Mouse (Mus musculus): ENCODE data around the gene Pls1. TPM values are rescaled to one million over a fixed set of nuclear protein-coding genes. Genes with fewer than 3 reads are reported as not detected.

The Pls1 gene
- polyA plus RNA-seq, 1 experiment from 2014 or later, result 11.5 TPM

- ATAC-seq (ENCODE audit: borderline replicate concordance, extremely low read depth, low FRiP score, low TSS enrichment), result no peak
- WGBS, result 41% methylated on average over 10 of the region's 10 CpGs
- Histone ChIP-seq H3K4me3 (no peak overlapping the region), H3K36me3 (no peaks in the 10 kb centered on the region), H3K9ac (no peak overlapping the region), H3K27ac (no peak overlapping the region), H3K9me3 (no peaks in the 10 kb centered on the region), H3K4me2 (no peak overlapping the region), H3K27me3 (no peaks in the 10 kb centered on the region), H3K4me1 (no peaks in the 10 kb centered on the region)
Measured at GRCm38 (mm10) chr9:95801610-95802451, 43.3 kb downstream of the Pls1 start.

DNA sequence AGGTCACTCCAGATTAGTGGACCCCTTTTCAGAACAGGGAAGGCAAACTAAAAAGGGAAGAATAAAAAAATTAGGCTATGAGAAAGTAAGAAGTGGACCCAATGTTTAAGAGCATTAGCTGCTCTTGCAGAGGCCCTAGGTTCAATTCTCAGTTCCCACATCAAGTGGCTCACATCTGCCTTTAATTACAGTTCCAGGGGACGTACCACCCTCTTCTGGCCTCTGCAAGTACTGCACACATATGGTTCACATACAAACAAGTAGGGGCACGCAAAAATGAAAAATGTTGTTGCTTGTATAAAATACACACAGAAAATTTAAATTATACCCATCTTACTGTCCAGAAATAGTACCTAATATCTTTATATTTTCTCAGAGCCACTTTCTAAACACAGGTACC is 48.8 kb downstream of the Pls1 start:
- no peak overlapping the region for H3K27ac ChIP-seq
- WGBS, result 84% methylated on average over 2 of the region's 2 CpGs
- no peaks in the 10 kb centered on the region for H3K27me3 ChIP-seq
- ATAC-seq (ENCODE audit: borderline replicate concordance, extremely low read depth, low FRiP score, low TSS enrichment), result no peak
- H3K4me3 ChIP-seq, result no peak overlapping the region
- no peak overlapping the region for H3K9ac ChIP-seq
- no peaks in the 10 kb centered on the region for H3K4me1 ChIP-seq
- H3K36me3 ChIP-seq, result no peaks in the 10 kb centered on the region
- H3K9me3 ChIP-seq, result no peaks in the 10 kb centered on the region
- no peak overlapping the region for H3K4me2 ChIP-seq

DNA sequence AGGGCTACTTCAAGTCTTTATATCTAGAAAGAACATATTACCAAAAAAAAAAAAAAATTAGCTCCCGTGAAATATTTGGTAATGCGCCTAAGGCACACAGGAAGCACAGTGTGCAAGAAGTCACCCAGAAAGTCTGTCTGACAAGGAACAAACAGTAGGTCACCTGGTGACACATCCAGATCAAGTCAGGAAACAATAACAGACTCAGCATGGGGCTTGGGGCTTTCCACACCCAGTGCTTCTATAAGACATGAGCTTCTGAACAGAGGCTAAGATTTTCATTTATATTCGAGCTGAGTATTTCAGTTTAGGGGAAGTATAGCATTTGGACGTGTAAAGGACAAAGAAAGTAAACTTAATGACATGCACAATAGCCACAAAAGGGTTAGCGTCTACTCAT is 49.3 kb downstream of the Pls1 start:
- Histone ChIP-seq H3K9me3 (no peaks in the 10 kb centered on the region), H3K4me2 (no peak overlapping the region), H3K36me3 (no peaks in the 10 kb centered on the region), H3K4me3 (no peak overlapping the region), H3K9ac (no peak overlapping the region), H3K27me3 (no peaks in the 10 kb centered on the region), H3K4me1 (no peaks in the 10 kb centered on the region), H3K27ac (no peak overlapping the region)
- 78% methylated on average over 5 of the region's 5 CpGs for WGBS
- ATAC-seq (ENCODE audit: borderline replicate concordance, extremely low read depth, low FRiP score, low TSS enrichment), result no peak

DNA sequence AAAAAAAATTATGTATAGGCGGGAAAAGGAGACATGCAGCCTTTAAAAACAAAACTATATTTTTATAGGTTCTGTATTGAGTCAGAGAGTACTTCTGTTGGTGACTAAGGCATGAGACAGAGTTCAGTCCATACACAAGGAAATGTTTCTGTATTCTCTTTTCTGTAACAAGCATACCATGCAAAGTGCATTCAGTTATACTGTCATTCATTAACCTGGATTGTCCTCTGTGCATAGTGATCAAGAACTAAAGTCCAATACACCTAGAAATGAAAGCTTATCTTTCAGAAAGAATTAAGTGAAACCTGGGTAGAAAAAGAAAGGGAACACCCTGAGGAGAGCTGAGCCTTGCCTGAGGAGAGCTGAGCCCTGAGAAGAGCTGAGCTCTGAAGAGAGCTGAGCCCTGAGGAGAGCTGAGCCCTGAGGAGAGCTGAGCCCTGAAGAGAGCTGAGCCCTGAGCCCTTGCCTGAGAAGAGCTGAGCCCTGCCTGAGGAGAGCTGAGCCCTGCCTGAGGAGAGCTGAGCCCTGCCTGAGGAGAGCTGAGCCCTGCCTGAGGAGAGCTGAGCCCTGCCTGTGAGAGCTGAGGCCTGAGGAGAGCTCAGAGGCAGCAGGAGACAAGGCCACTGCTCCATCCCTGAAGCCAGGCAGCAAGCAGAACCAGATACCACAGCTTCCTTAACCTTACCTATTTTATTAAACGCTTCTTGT is 49.9 kb downstream of the Pls1 start:
- H3K9ac ChIP-seq, result no peak overlapping the region
- H3K27ac ChIP-seq, result no peak overlapping the region
- WGBS, result 85% methylated on average over 2 of the region's 2 CpGs
- no peak overlapping the region for H3K4me3 ChIP-seq
- ATAC-seq (ENCODE audit: borderline replicate concordance, extremely low read depth, low FRiP score, low TSS enrichment), result no peak
- H3K36me3 ChIP-seq, result no peaks in the 10 kb centered on the region
- H3K4me2 ChIP-seq, result no peak overlapping the region
- H3K4me1 ChIP-seq, result no peaks in the 10 kb centered on the region
- H3K9me3 ChIP-seq, result no peaks in the 10 kb centered on the region
- H3K27me3 ChIP-seq, result no peaks in the 10 kb centered on the region

DNA sequence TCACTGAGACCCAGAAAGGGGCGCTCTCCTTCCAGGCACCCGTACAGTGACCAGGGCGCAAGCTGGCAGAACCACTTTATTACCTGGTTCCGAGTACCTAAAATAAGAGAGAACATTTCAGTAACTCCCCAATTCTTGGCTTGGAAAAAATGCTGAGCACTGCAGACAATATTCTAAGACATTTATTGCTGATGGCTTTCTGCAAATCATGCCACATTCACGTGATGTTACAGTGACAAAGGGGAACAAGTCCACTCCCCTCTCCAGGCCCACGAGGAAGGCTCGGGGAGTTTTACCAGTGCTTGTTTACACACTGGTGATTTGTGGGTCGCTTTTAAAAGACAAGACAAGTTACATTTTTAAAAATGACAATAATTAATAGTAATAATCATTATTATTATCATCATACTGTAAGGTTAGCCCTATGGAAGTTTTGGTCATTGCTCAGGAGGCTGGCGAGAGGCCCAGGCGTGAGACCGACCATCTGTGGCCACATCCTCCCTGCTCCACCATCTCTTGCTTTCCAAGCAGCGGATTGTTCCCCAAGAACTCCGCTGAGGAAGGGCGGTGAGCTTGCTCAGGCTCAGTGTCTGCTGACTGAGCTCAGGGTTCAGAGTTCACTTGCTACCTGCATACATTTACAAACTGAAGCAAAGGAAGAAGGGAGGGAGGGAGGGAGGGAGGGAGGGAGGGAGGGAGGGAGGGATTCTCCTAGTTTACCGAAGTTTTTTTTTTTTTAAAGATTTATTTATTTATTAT is 50.9 kb downstream of the Pls1 start:
- Histone ChIP-seq H3K27me3 (no peaks in the 10 kb centered on the region), H3K9me3 (no peaks in the 10 kb centered on the region), H3K36me3 (no peaks in the 10 kb centered on the region), H3K9ac (no peak overlapping the region), H3K27ac (no peak overlapping the region), H3K4me3 (no peak overlapping the region), H3K4me1 (no peaks in the 10 kb centered on the region), H3K4me2 (no peak overlapping the region)
- WGBS, result 72% methylated on average over 15 of the region's 15 CpGs
- ATAC-seq (ENCODE audit: borderline replicate concordance, extremely low read depth, low FRiP score, low TSS enrichment), result no peak

- no peaks in the 10 kb centered on the region for H3K4me1 ChIP-seq
- H3K27ac ChIP-seq, result no peak overlapping the region
- WGBS, result 79% methylated on average over 16 of the region's 16 CpGs
- H3K36me3 ChIP-seq, result no peaks in the 10 kb centered on the region
- no peak overlapping the region for H3K9ac ChIP-seq
- no peak overlapping the region for H3K4me3 ChIP-seq
- ATAC-seq (ENCODE audit: borderline replicate concordance, extremely low read depth, low FRiP score, low TSS enrichment), result no peak
- no peaks in the 10 kb centered on the region for H3K9me3 ChIP-seq
- H3K4me2 ChIP-seq, result no peak overlapping the region
- no peaks in the 10 kb centered on the region for H3K27me3 ChIP-seq
Measured at GRCm38 (mm10) chr9:95784888-95785511, 60.1 kb downstream of the Pls1 start.

- no peak for ATAC-seq (ENCODE audit: borderline replicate concordance, extremely low read depth, low FRiP score, low TSS enrichment)
- no peak overlapping the region for H3K27ac ChIP-seq
- H3K4me2 ChIP-seq, result no peak overlapping the region
Measured at GRCm38 (mm10) chr9:95783646-95784293, 61.3 kb downstream of the Pls1 start.

DNA sequence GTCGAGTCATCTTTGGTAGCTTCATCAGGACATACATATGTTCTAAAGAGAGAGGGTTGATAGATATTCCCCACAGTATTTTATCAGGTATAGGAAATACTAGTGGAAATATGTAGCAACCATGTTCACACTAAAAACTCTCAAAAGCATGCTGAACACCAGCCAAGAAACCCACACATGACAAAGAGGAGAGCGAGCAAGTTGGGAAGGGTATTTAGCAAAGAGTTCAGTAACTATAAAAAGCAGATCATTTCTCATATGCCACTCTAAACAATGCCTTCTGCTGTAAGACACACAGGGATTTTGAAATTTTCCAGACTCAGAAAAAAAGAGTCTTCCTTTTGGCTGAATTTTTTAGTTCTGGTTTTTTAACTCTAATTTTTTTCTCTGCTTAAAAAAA is 73.4 kb downstream of the Pls1 start:
- WGBS, result 43% methylated on average over 2 of the region's 2 CpGs
- ATAC-seq (ENCODE audit: borderline replicate concordance, extremely low read depth, low FRiP score, low TSS enrichment), result no peak
- Histone ChIP-seq H3K4me1 (no peaks in the 10 kb centered on the region), H3K36me3 (no peaks in the 10 kb centered on the region), H3K27me3 (no peaks in the 10 kb centered on the region), H3K9ac (no peak overlapping the region), H3K4me2 (no peak overlapping the region), H3K9me3 (no peaks in the 10 kb centered on the region), H3K4me3 (no peak overlapping the region), H3K27ac (no peak overlapping the region)

More at GRCm38 (mm10) chr9:95783646-95784293, 61.3 kb downstream of the Pls1 start:
- Histone ChIP-seq H3K4me1 (no peaks in the 10 kb centered on the region), H3K9me3 (no peaks in the 10 kb centered on the region), H3K4me3 (no peak overlapping the region), H3K9ac (no peak overlapping the region), H3K27me3 (no peaks in the 10 kb centered on the region), H3K36me3 (no peaks in the 10 kb centered on the region)
- 69% methylated on average over 17 of the region's 17 CpGs for WGBS

GRCm38 (mm10) chr9:95763218-95763617 is 81.9 kb downstream of the Pls1 start:
- 55% methylated on average over 4 of the region's 4 CpGs for WGBS
- H3K27me3 ChIP-seq, result no peaks in the 10 kb centered on the region
- no peaks in the 10 kb centered on the region for H3K9me3 ChIP-seq
- no peak overlapping the region for H3K27ac ChIP-seq
- no peak overlapping the region for H3K4me2 ChIP-seq
- no peaks in the 10 kb centered on the region for H3K4me1 ChIP-seq
- H3K4me3 ChIP-seq, result no peak overlapping the region
- no peaks in the 10 kb centered on the region for H3K36me3 ChIP-seq
- no peak overlapping the region for H3K9ac ChIP-seq
- ATAC-seq (ENCODE audit: borderline replicate concordance, extremely low read depth, low FRiP score, low TSS enrichment), result no peak

GRCm38 (mm10) chr9:95762228-95762627 is 82.9 kb downstream of the Pls1 start:
- Histone ChIP-seq H3K4me3 (no peak overlapping the region), H3K27me3 (no peaks in the 10 kb centered on the region), H3K4me2 (no peak overlapping the region), H3K9me3 (no peaks in the 10 kb centered on the region), H3K9ac (no peak overlapping the region), H3K4me1 (no peaks in the 10 kb centered on the region), H3K27ac (no peak overlapping the region), H3K36me3 (no peaks in the 10 kb centered on the region)
- ATAC-seq (ENCODE audit: borderline replicate concordance, extremely low read depth, low FRiP score, low TSS enrichment), result no peak
- WGBS, result 94% methylated on average over 3 of the region's 3 CpGs

DNA sequence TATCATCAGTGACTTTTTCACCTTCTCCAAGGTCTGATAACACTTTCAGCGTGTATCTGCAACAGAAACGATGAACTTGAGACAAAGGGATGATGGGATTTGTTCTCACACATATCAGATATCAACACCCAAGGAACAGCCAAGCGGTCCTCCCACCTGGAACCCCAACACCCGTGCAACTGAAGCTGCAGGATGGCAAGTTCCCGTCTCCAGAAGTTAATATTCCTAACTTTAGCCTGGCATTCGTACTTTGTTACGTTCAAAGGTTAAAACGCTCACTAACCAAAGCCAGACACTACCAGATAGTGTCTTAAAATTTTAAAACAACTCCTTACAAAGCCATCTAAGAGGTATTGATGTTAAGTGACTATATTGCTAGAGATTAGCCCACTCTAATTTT is 83.7 kb downstream of the Pls1 start:
- 81% methylated on average over 8 of the region's 8 CpGs for WGBS

More for the DNA sequence above, 83.7 kb downstream of the Pls1 start:
- ATAC-seq (ENCODE audit: borderline replicate concordance, extremely low read depth, low FRiP score, low TSS enrichment), result no peak
- Histone ChIP-seq H3K4me1 (no peaks in the 10 kb centered on the region), H3K9ac (no peak overlapping the region), H3K9me3 (no peaks in the 10 kb centered on the region), H3K27ac (no peak overlapping the region), H3K36me3 (no peaks in the 10 kb centered on the region), H3K27me3 (no peaks in the 10 kb centered on the region), H3K4me3 (no peak overlapping the region), H3K4me2 (no peak overlapping the region)
